Mouse (Mus musculus) liver, adult (tissue): Measurements from ENCODE around the gene Dpf2.

Source experiments
- GATA4 ChIP-seq: IDR thresholded peaks from 2 replicates; pipeline ENCODE4 v1.6.1; 2014; ENCODE audit warnings: mild to moderate bottlenecking, low read length; ENCODE audit not compliant: insufficient replicate concordance

Gene Dpf2

GRCm38 (mm10) chr19:5887234-5887815 lies 25.5 kb downstream of the Dpf2 start:
- no peak for TF ChIP-seq GATA4

- TF ChIP-seq GATA4, result no peak
These were observed 27.0 kb downstream of the Dpf2 start for GRCm38 (mm10) chr19:5885838-5886237.

- TF ChIP-seq GATA4, result no peak
These were observed 28.9 kb downstream of the Dpf2 start for GRCm38 (mm10) chr19:5883935-5884334.

GRCm38 (mm10) chr19:5881155-5881554 lies 31.7 kb downstream of the Dpf2 start:
- TF ChIP-seq GATA4, result no peak

- no peak for TF ChIP-seq GATA4
These were observed 33.1 kb downstream of the Dpf2 start for GRCm38 (mm10) chr19:5879735-5880134.

- no peak for TF ChIP-seq GATA4
These were observed 33.9 kb downstream of the Dpf2 start for GRCm38 (mm10) chr19:5878916-5879315.

GRCm38 (mm10) chr19:5878362-5878722 lies 34.5 kb downstream of the Dpf2 start:
- TF ChIP-seq GATA4, result peak; percentile 74; the same call in 1 of the 2 replicates

- TF ChIP-seq GATA4, result no peak
These were observed 35.0 kb downstream of the Dpf2 start, which contains the start of gene Slc25a45 for GRCm38 (mm10) chr19:5877618-5878361. Gene Slc25a45 (plus strand): TSS chr19:5877808.

- TF ChIP-seq GATA4, result no peak
These were observed 37.8 kb downstream of the Dpf2 start, which contains the start of gene Frmd8 for GRCm38 (mm10) chr19:5874969-5875480. Gene Frmd8 (minus strand): TSS chr19:5875274.

- TF ChIP-seq GATA4, result no peak
These were observed 38.3 kb downstream of the Dpf2 start for GRCm38 (mm10) chr19:5874391-5874968.

- TF ChIP-seq GATA4, result no peak
These were observed 39.8 kb downstream of the Dpf2 start for GRCm38 (mm10) chr19:5872931-5873556.

- no peak for TF ChIP-seq GATA4
These were observed 40.3 kb downstream of the Dpf2 start for GRCm38 (mm10) chr19:5872528-5872927.

- TF ChIP-seq GATA4, result peak; percentile 16; the same call in 1 of the 2 replicates
These were observed 41.1 kb downstream of the Dpf2 start for GRCm38 (mm10) chr19:5871683-5872082.

GRCm38 (mm10) chr19:5871273-5871672 lies 41.5 kb downstream of the Dpf2 start:
- no peak for TF ChIP-seq GATA4

GRCm38 (mm10) chr19:5868096-5868495 lies 44.7 kb downstream of the Dpf2 start:
- no peak for TF ChIP-seq GATA4
